Mouse (Mus musculus) liver, postnatal 0 days (tissue): ENCODE measurements around the gene Mier3. TPM values are rescaled to one million over a fixed set of nuclear protein-coding genes. Genes with fewer than 3 reads are reported as not detected.
"Not testable (repeated sequence)": the region's sequence is repeated elsewhere in the genome, so short reads cannot be mapped to it uniquely, and the experiment has no call there.

Experiments used
- ATAC-seq: fragments of 200-750 bp; cut with Nextera tagmentation; 2 replicates; pipeline ENCODE4 v1.8.0; 2017; ENCODE audit warnings: mild to moderate bottlenecking, moderate library complexity
- DNase-seq: peaks from one replicate; pipeline ENCODE4 v3.0.0-alpha.2; 2016
- H3K27ac ChIP-seq: fragments of 300-500 bp; sonication (generic); 2 replicates; pipeline ENCODE4 v1.5.1; 2014; ENCODE audit warnings: antibody characterized with exemption, moderate library complexity, mild to moderate bottlenecking, low read depth
- H3K27me3 ChIP-seq: fragments of 300-500 bp; sonication (generic); 2 replicates; pipeline ENCODE4 v1.6.1; 2014; ENCODE audit warnings: low read length, control low read depth, mixed read lengths; ENCODE audit not compliant: insufficient read depth
- H3K36me3 ChIP-seq: fragments of 300-500 bp; sonication (generic); replicated peaks from 2 replicates; pipeline ENCODE4 v1.6.1; 2014; ENCODE audit warnings: mild to moderate bottlenecking, control low read depth, low read length, moderate library complexity, mixed read lengths; ENCODE audit not compliant: insufficient read depth
- H3K4me1 ChIP-seq: fragments of 300-500 bp; sonication (generic); 2 replicates; pipeline ENCODE4 v1.6.1; 2014; ENCODE audit warnings: antibody characterized with exemption, mild to moderate bottlenecking, control low read depth; ENCODE audit not compliant: insufficient read depth
- H3K4me2 ChIP-seq: fragments of 300-500 bp; sonication (generic); 2 replicates; pipeline ENCODE4 v1.6.1; 2014; ENCODE audit warnings: low read depth, mild to moderate bottlenecking, low read length, moderate library complexity, mixed read lengths
- H3K4me3 ChIP-seq: fragments of 300-500 bp; sonication (generic); 2 replicates; pipeline ENCODE4 v1.5.1; 2014; ENCODE audit warnings: low read depth, low read length
- H3K9ac ChIP-seq: fragments of 300-500 bp; sonication (generic); replicated peaks from 2 replicates; pipeline ENCODE4 v1.6.1; 2014; ENCODE audit warnings: mild to moderate bottlenecking, moderate library complexity
- H3K9me3 ChIP-seq: fragments of 300-500 bp; sonication (generic); 2 replicates; pipeline ENCODE4 v1.6.1; 2016; ENCODE audit warnings: mild to moderate bottlenecking, control low read depth, low read length, mixed read lengths
- CTCF ChIP-seq: sonication (generic); IDR thresholded peaks from 2 replicates; pipeline ENCODE4 v1.5.1; 2016; ENCODE audit warnings: antibody characterized with exemption, low read depth
- EP300 ChIP-seq: IDR thresholded peaks from 2 replicates; pipeline ENCODE4 v1.6.1; 2016; ENCODE audit warnings: antibody characterized with exemption, low read depth, mild to moderate bottlenecking
- WGBS: fragments of 180-500 bp; shearing (Covaris S2); extraction: QIAGEN DNeasy Blood & Tissue Kit; methylation state at CpG from one replicate; pipeline ENCODE4 v1.1.7; 2014; ENCODE audit not compliant: insufficient replicate concordance; 5-methylcytosine and 5-hydroxymethylcytosine counted together
- polyA plus RNA-seq: library from polyadenylated mRNA; unstranded; fragments of >200 nt; fragmentation: Nextera tagmentation; extraction: Ambion mirVana; gene quantifications from 2 replicates; pipeline ENCODE4 v1.2.1, GENCODE M21; 2015

Mier3 gene
- polyA plus RNA-seq, 1 experiment from 2014 or later = 8.0 TPM

DNA sequence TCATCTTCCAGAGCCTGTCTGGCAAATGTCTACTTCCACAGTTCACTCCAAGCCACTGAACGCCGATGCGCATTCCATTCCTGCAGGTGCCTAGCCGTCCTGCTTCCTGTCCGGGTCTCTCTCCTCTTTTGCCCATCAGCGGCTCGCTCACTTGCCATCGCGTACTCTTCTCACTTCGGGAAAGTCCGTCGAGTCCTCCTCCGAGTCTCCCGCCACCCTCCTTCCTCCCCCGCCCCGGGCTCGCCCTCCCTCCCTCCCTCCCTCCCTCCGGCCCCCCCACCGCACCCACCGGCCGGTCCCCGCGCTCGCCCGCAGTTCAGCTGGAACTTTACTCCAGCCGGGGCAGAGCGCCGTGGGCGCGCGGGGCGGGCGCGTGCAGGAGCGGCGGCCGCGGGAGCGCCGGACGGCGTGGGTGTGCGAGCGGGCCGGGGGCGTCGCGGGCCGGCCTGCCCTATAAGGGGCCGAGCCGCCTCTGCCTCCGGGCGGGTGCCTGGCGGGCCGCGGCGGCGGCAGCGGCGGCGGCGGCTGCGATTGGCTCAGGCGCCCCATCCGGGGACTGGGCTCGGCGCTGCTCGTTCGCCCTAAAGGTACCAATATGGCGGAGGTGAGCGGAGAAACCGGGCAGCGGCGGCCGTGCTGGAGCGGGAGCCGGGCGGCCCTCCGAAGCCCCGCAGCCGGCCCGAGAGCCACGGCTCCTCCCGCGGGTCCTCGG is 5.1 kb downstream of the Mier3 start:
- TF ChIP-seq CTCF = no peak
- no peak for TF ChIP-seq EP300
- Histone ChIP-seq H3K27ac (peak overlapping the region; percentile 93), H3K4me3 (peak overlapping the region; percentile 74), H3K36me3 (peaks cover 12% of the 10 kb centered on the region), H3K4me1 (peaks cover 6% of the 10 kb centered on the region), H3K27me3 (no peaks in the 10 kb centered on the region), H3K9ac (peak overlapping the region; percentile 93), H3K4me2 (peak overlapping the region; percentile 94), H3K9me3 (no peaks in the 10 kb centered on the region)
- DNase-seq = peak; percentile 91
- ATAC-seq = peak; percentile 93
- WGBS = under 1% methylated on average over 70 of the region's 86 CpGs

DNA sequence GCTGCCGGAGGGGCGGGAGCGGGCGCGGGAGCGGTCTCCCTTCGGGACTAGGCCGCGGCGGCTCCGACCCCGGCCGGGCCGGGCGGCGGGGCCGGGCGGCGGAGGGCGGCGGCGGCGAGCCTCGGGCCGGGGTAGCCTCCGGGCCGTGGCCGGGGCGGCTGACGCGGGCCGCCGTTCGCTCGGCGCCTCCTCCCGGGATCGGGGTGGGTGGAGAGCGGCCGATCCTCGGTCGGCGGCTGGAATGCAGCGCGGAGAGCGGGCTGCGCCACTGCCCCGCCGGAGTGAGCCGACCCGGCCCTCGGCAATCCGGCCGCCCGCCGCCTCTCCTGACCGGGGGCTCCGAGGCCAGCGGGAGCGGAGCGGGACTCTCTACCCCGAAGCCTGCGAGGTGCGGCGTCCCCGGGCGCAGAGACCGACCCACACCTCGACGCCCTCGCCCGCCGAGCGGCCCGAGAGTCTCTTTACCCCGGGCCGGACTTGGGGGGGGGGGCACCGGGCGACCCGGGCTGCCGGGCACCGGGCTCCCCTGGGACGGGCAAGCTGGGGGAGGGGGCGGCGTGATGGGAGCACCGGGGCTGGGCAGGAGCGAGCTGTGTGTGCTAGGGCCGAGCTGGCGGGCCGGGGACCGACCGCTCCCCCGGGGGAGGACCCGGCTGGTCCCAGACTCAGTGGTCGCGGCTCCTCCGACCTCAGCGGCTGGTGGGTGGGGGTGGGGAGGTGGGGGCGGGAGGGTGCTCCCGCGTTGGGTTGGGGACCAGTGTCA is 5.9 kb downstream of the Mier3 start:
- Histone ChIP-seq H3K9ac (peak overlapping the region; percentile 93), H3K27ac (peak overlapping the region; percentile 93), H3K9me3 (no peaks in the 10 kb centered on the region), H3K36me3 (peaks cover 20% of the 10 kb centered on the region), H3K4me1 (peaks cover 6% of the 10 kb centered on the region), H3K4me3 (peak overlapping the region; percentile 74), H3K4me2 (peak overlapping the region; percentile 94), H3K27me3 (no peaks in the 10 kb centered on the region)
- DNase-seq (peak; percentile 68), ATAC-seq (peak; percentile 59)
- no peak for TF ChIP-seq EP300
- no peak for TF ChIP-seq CTCF
- under 1% methylated on average over 55 of the region's 101 CpGs for WGBS

- peak overlapping the region; percentile 94 for H3K4me2 ChIP-seq
- H3K36me3 ChIP-seq = peaks cover 24% of the 10 kb centered on the region
- H3K4me3 ChIP-seq = peak overlapping the region; percentile 74
- WGBS = under 1% methylated on average over 35 of the region's 35 CpGs
- no peaks in the 10 kb centered on the region for H3K27me3 ChIP-seq
- DNase-seq (peak; percentile 83), ATAC-seq (peak; percentile 28)
- no peak for TF ChIP-seq CTCF
- TF ChIP-seq EP300 = no peak
- peak overlapping the region; percentile 93 for H3K27ac ChIP-seq
- peaks cover 6% of the 10 kb centered on the region for H3K4me1 ChIP-seq
- peak overlapping the region; percentile 93 for H3K9ac ChIP-seq
- no peaks in the 10 kb centered on the region for H3K9me3 ChIP-seq
Observed at GRCm38 (mm10) chr13:111687285-111687781, 6.6 kb downstream of the Mier3 start.

DNA sequence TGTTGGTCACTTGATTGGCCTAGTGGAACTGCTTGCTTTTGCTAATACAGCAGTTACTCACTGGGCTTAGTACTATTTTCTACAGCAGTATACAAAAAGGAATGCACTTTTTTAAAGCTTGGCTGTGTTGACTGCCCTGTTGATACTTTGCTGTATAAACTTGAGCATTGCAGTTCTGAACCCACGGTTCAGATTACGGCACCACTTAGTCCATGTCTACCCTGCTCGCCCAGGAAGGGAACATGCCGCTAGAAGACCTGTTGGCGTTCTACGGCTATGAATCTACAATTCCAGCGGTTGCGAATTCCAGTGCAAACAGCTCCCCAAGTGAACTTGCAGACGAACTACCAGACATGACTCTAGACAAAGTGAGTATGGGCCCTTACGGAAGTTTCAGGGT is 22.6 kb downstream of the Mier3 start:
- Histone ChIP-seq H3K4me3 (no peak overlapping the region), H3K9ac (no peak overlapping the region), H3K27ac (no peak overlapping the region), H3K36me3 (peaks cover 64% of the 10 kb centered on the region), H3K27me3 (no peaks in the 10 kb centered on the region), H3K9me3 (no peaks in the 10 kb centered on the region), H3K4me2 (no peak overlapping the region), H3K4me1 (no peaks in the 10 kb centered on the region)
- no peak for DNase-seq
- WGBS = 94% methylated on average over 10 of the region's 10 CpGs
- TF ChIP-seq EP300 (no peak), CTCF (no peak)
- no peak for ATAC-seq

GRCm38 (mm10) chr13:111703952-111704351 is 23.2 kb downstream of the Mier3 start:
- not testable (repeated sequence) for H3K9ac ChIP-seq, DNase-seq, H3K27ac ChIP-seq, ATAC-seq, H3K9me3 ChIP-seq, H3K27me3 ChIP-seq, H3K4me3 ChIP-seq, H3K4me2 ChIP-seq, H3K4me1 ChIP-seq
- WGBS = 93% methylated on average over 4 of the region's 4 CpGs
- H3K36me3 ChIP-seq = peaks cover 69% of the 10 kb centered on the region

- TF ChIP-seq EP300 = no peak
- TF ChIP-seq CTCF = no peak
- Histone ChIP-seq H3K9me3 (no peaks in the 10 kb centered on the region), H3K36me3 (peaks cover 96% of the 10 kb centered on the region), H3K27me3 (no peaks in the 10 kb centered on the region), H3K4me2 (no peak overlapping the region), H3K27ac (no peak overlapping the region), H3K4me3 (no peak overlapping the region), H3K9ac (no peak overlapping the region), H3K4me1 (no peaks in the 10 kb centered on the region)
- no peak for DNase-seq
- WGBS = 93% methylated on average over 4 of the region's 4 CpGs
- no peak for ATAC-seq
Observed at GRCm38 (mm10) chr13:111710531-111710930, 29.8 kb downstream of the Mier3 start.
